Mouse (Mus musculus) G1E (cell line): ENCODE measurements around the gene 2510002D24Rik. TPM values are rescaled to one million over a fixed set of nuclear protein-coding genes. Genes with fewer than 3 reads are reported as not detected.

ENCODE experiments used
- ATAC-seq: 2 replicates; pipeline ENCODE4 v1.8.0; 2016; ENCODE audit warnings: mild to moderate bottlenecking; ENCODE audit not compliant: insufficient number of reproducible peaks, poor library complexity, low FRiP score, severe bottlenecking; ENCODE audit errors: extremely low read depth
- DNase-seq: peaks from one replicate; pipeline ENCODE4 v3.0.0; 2012; ENCODE audit warnings: low spot score
- H3K27me3 ChIP-seq: 2 replicates; pipeline ENCODE4 v1.6.1; 2012; ENCODE audit warnings: mild to moderate bottlenecking, low read length, inconsistent platforms; ENCODE audit not compliant: insufficient read depth
- H3K36me3 ChIP-seq: replicated peaks from 2 replicates; pipeline ENCODE3; 2012; ENCODE audit warnings: mild to moderate bottlenecking, inconsistent platforms
- H3K4me1 ChIP-seq: 2 replicates; pipeline ENCODE4 v1.6.1; 2012; ENCODE audit warnings: low read depth, low read length, inconsistent platforms, mixed read lengths; ENCODE audit not compliant: insufficient read depth
- H3K4me3 ChIP-seq: 2 replicates; pipeline ENCODE4 v1.5.1; 2012; ENCODE audit warnings: low read depth, mild to moderate bottlenecking, inconsistent platforms, low read length, moderate library complexity, mixed read lengths
- H3K9me3 ChIP-seq: replicated peaks from 2 replicates; pipeline ENCODE4 v1.6.1; 2012; ENCODE audit warnings: inconsistent platforms
- CTCF ChIP-seq: IDR thresholded peaks from 2 replicates; pipeline ENCODE4 v1.5.1; 2012; ENCODE audit warnings: low read depth, low read length, inconsistent platforms, mixed read lengths
- GATA1 ChIP-seq: IDR thresholded peaks from 2 replicates; pipeline ENCODE4 v1.6.1; 2012; ENCODE audit warnings: borderline replicate concordance, low read length, inconsistent platforms, mixed read lengths
- GATA2 ChIP-seq: IDR thresholded peaks from 2 replicates; pipeline ENCODE4 v1.6.1; 2012; ENCODE audit warnings: low read depth, low read length, inconsistent platforms, borderline replicate concordance
- POLR2AphosphoS5 ChIP-seq: IDR thresholded peaks from 2 replicates; pipeline ENCODE4 v1.6.1; 2012; ENCODE audit warnings: low read depth, low read length, inconsistent platforms; ENCODE audit not compliant: insufficient replicate concordance
- TAL1 ChIP-seq: conservative IDR thresholded peaks from 2 replicates; pipeline ENCODE4 v1.6.1; 2012; ENCODE audit warnings: low read depth, low read length, inconsistent platforms, mixed read lengths
- polyA plus RNA-seq: library from polyadenylated mRNA; stranded (reverse); fragments of >175 nt; gene quantifications from 2 replicates; pipeline ENCODE4 v1.2.3, GENCODE M21; 2012
- total RNA-seq, 2 experiments: library from RNA; stranded (forward) in 1 of 2; stranded (reverse) in 1 of 2; fragments of 200-1000 nt in 1 of 2; fragments of >200 nt in 1 of 2; fragmentation: Nextera tagmentation in 1 of 2; gene quantifications; 2 replicates each; pipeline ENCODE4 v1.2.3; 2014 to 2017

The 2510002D24Rik gene
- total and polyA plus RNA-seq, 3 experiments, result 45.9 to 74.9 (median 64.3) TPM

DNA sequence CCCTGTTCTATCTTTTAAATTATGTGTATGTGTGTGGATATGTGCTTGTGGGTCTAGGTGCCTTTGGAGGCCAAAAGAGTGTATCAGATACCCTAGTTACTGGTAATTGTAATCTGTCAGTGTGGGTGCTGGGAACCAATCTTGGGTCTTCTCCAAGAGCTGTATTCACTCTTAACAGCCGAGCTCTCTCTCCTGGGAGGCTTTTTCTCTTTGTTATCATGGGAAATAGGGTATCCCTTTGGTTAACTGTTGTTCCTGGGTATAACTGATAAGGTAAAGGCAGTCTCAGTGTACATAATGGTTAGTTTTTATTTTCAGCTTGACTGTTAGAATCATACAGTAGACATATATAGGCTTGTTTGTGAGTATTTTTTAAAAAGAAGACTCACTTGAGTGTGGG is 14.0 kb upstream of the 2510002D24Rik start:
- DNase-seq (no peak), ATAC-seq (no peak)
- TF ChIP-seq CTCF, result no peak
- TF ChIP-seq GATA1, result no peak
- TF ChIP-seq TAL1, result no peak
- no peak for TF ChIP-seq GATA2
- no peak for TF ChIP-seq POLR2AphosphoS5
- Histone ChIP-seq H3K27me3 (no peaks in the 10 kb centered on the region), H3K4me3 (no peak overlapping the region), H3K36me3 (peaks cover 99% of the 10 kb centered on the region), H3K4me1 (peaks cover 6% of the 10 kb centered on the region; the same call in 1 of the 2 replicates), H3K9me3 (no peaks in the 10 kb centered on the region)

DNA sequence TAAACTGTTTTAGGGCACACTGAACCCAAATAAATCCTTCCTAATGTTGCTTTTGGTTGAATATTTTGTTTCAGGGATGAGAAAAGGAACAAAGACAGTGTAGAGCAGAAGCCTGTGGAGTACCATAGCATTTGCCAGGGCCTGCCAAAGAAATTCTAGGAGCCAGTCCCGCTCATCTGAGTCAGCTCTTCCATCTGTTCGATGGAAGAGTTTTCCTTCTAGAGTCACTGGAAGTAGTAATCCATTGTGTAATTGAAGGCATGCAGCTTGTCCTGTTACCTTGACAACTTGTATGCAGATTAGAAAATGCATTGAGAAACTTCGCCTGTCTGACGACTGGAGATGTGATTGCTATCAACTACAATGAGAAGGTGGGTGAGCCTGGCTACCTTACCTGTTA is 13.5 kb upstream of the 2510002D24Rik start:
- DNase-seq, result no peak
- H3K4me1 ChIP-seq, result peaks cover 6% of the 10 kb centered on the region; the same call in 1 of the 2 replicates
- H3K27me3 ChIP-seq, result no peaks in the 10 kb centered on the region
- ATAC-seq, result no peak
- no peak overlapping the region for H3K4me3 ChIP-seq
- no peaks in the 10 kb centered on the region for H3K9me3 ChIP-seq
- peaks cover 99% of the 10 kb centered on the region for H3K36me3 ChIP-seq
- TF ChIP-seq CTCF (no peak), GATA2 (no peak), POLR2AphosphoS5 (no peak), TAL1 (no peak), GATA1 (no peak)

- no peak for ATAC-seq
Observed at GRCm38 (mm10) chr16:18828630-18829029, 7.7 kb upstream of the 2510002D24Rik start.

DNA sequence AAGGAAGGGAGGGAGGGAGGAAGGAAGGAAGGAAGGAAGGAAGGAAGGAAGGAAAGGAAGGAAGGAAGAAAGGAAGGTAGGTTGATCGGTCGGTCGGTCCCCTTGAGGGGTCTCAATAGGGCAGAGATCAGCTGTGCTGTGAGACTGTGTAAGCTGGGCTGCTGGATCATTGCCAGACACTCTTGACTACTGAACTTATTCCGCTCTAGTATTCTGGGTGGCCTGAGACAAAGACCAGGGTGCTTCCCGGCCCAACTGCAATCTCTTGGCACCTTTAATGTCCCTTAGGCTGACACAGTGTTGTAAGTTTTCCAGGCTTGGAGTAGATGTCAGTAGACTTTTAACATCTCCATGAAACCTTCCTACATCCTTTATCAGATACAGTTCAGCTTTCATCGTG is 7.3 kb upstream of the 2510002D24Rik start:
- peaks cover 97% of the 10 kb centered on the region for H3K36me3 ChIP-seq

More at GRCm38 (mm10) chr16:18828630-18829029, 7.7 kb upstream of the 2510002D24Rik start:
- no peak for DNase-seq
- no peaks in the 10 kb centered on the region for H3K9me3 ChIP-seq
- no peaks in the 10 kb centered on the region for H3K4me1 ChIP-seq
- no peaks in the 10 kb centered on the region for H3K27me3 ChIP-seq
- TF ChIP-seq POLR2AphosphoS5 (no peak), CTCF (no peak), GATA2 (no peak), TAL1 (no peak), GATA1 (no peak)
- peaks cover 97% of the 10 kb centered on the region for H3K36me3 ChIP-seq
- no peak overlapping the region for H3K4me3 ChIP-seq

DNA sequence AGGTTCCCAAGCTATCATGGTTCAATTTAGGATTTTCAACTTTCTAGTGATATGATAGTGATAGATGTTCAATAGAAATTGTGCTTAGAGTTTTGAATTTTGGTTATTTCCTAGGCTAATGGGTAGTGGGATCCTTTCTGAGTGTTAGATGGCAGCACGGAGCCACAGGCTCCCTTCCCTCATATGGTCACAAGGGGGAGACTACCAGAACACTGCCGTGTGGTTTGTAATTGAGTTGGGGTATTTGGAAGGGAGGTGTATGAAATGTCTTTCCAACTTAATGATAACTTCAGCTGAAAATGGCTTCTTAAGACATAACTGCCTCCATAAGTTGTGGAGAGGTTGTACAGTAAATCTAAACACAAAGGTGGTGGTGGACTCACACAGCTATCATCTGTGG is 2.9 kb upstream of the 2510002D24Rik start:
- TF ChIP-seq TAL1, result no peak
- no peak for TF ChIP-seq GATA1
- no peak for TF ChIP-seq GATA2
- no peak for TF ChIP-seq POLR2AphosphoS5
- no peak for TF ChIP-seq CTCF
- H3K27me3 ChIP-seq, result no peaks in the 10 kb centered on the region
- peaks cover 78% of the 10 kb centered on the region for H3K36me3 ChIP-seq
- no peak for ATAC-seq
- H3K4me1 ChIP-seq, result peaks cover 22% of the 10 kb centered on the region
- no peak for DNase-seq
- no peaks in the 10 kb centered on the region for H3K9me3 ChIP-seq
- no peak overlapping the region for H3K4me3 ChIP-seq

More for the DNA sequence above, 7.3 kb upstream of the 2510002D24Rik start:
- Histone ChIP-seq H3K4me3 (no peak overlapping the region), H3K27me3 (no peaks in the 10 kb centered on the region), H3K4me1 (no peaks in the 10 kb centered on the region), H3K9me3 (no peaks in the 10 kb centered on the region)
- DNase-seq (no peak), ATAC-seq (no peak)
- no peak for TF ChIP-seq TAL1
- TF ChIP-seq GATA2, result no peak
- no peak for TF ChIP-seq POLR2AphosphoS5
- TF ChIP-seq CTCF, result no peak
- no peak for TF ChIP-seq GATA1

DNA sequence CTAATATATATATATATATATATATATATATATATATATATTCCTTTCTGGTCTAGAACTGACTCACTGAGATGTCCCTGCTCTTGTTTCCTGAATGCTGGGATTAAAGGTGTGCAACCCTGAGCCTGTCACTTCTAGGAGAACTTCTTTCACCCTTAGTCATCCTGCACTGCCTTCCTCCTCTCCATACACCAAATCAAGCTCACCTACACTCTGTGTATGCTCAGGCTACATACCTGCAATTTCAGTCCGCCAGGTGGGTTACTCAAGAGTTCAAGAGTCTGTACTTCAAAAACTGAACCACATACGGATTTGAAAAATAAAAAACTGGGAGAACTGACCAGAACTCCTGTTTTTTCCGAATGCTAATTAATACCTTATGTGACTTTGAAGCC is 308 bp upstream of the 2510002D24Rik start:
- TF ChIP-seq CTCF, result no peak
- TF ChIP-seq TAL1, result no peak
- no peak for TF ChIP-seq GATA2
- no peak for TF ChIP-seq GATA1
- TF ChIP-seq POLR2AphosphoS5, result no peak
- H3K36me3 ChIP-seq, result peaks cover 71% of the 10 kb centered on the region
- no peaks in the 10 kb centered on the region for H3K27me3 ChIP-seq
- H3K9me3 ChIP-seq, result no peaks in the 10 kb centered on the region
- H3K4me1 ChIP-seq, result peaks cover 27% of the 10 kb centered on the region
- peak overlapping the region; percentile 91 for H3K4me3 ChIP-seq
- no peak for ATAC-seq
- no peak for DNase-seq

DNA sequence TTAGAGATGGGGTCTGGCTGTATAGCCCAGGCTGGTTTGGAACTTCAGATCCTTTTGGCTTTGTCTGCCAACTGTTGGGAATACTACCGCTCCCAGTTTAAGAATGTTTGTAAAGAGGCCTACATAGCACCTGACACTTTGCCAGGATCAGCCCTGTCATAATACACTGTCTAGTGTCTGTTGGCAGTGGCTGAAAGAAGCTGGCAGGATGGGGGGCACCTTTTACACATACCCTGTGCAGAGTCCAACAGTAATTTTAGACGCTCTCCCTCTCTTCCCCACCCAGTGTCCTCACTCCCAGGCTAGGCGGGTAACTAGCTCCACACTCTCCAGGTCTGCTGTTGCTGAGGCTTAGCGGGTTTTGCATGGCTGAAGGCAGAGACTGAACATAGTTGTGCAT is 2.0 kb downstream of the 2510002D24Rik start:
- H3K36me3 ChIP-seq, result peaks cover 55% of the 10 kb centered on the region
- TF ChIP-seq CTCF (no peak), POLR2AphosphoS5 (no peak), GATA1 (no peak), GATA2 (no peak), TAL1 (no peak)
- peaks cover 27% of the 10 kb centered on the region for H3K4me1 ChIP-seq
- DNase-seq (no peak), ATAC-seq (no peak)
- H3K4me3 ChIP-seq, result no peak overlapping the region
- H3K9me3 ChIP-seq, result no peaks in the 10 kb centered on the region
- H3K27me3 ChIP-seq, result no peaks in the 10 kb centered on the region
